Mouse (Mus musculus): ENCODE measurements around the gene Gsta4.
"Not testable (repeated sequence)": the region's sequence is repeated elsewhere in the genome, so short reads cannot be mapped to it uniquely, and the experiment has no call there.

The Gsta4 gene

DNA sequence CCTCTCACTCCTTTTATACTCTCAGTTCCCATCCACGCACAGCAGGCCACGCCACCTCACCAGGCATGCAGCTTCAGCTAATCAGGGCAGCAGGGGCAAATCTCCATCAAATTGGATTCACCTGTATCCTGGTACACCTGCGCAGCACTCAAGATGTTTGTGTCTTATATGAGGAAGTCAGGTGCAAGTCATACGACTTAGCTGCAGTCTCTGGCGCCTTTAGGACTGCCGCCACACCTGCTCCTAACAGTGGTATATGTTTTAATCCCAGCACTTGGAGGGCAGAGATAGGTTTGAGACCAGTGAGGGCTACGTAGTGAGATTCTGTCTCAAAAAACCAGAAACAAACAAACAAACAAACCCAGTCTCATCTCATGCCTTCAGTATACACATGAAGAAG lies at the start of gene Gsta4:
Gene Gsta4 (plus strand): TSS at position 301 of the 400 bp plus-strand sequence.
- in situ Hi-C loops (cut with MboI, MseI), result not testable (repeated sequence)

DNA sequence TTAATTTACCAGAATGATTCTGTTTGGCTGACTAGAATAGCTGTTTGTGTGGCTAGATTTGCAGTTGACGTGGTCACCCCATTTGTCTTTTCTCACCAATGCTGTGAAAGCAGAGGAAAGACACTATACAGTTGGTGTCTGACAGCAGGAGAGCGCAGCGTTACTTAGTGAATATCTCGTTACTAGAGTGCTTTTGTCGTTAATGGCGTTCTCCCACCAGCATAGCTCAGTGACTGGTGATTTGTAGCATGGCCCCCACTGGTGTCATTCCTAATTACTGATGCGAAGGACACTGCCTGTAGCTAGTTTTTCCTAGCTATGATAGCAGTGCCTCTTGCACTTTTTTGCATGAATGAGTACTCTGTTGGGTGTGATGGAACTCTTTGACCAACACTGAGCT lies 46.9 kb upstream of the Gsta4 start:
- in situ Hi-C loops (cut with MboI, MseI), result no loop called here

DNA sequence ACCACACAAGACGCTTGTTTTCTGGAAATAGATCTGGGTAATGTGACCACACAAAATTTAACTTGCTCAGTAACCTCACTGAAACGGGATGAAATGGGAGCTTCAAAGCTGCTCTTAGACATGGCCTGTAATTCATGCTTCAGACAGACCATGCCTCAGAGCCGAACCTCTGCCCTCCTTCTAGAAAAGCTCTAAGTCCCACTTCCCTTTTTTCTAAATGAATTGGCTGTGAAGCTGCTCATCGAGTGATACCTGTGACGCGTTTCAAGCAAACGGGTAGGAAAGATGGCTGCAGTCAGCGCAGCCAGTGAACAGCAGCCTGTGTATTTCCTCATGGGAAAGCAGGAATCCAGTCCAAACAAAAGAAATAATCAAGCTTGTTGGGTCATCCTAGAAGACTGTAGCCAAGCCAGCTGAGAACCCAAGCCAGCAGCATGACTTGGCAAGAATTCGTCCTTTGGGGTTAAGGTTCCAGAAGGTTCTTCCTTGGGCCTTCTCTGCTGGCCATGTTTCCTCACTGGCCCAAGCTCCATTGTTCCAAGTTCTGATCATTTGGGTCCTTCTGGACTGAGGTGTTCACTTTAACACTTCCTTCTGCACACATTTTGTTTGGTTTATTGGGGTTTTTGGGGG lies 44.4 kb upstream of the Gsta4 start:
- in situ Hi-C loops (cut with MboI, MseI), result no loop called here

DNA sequence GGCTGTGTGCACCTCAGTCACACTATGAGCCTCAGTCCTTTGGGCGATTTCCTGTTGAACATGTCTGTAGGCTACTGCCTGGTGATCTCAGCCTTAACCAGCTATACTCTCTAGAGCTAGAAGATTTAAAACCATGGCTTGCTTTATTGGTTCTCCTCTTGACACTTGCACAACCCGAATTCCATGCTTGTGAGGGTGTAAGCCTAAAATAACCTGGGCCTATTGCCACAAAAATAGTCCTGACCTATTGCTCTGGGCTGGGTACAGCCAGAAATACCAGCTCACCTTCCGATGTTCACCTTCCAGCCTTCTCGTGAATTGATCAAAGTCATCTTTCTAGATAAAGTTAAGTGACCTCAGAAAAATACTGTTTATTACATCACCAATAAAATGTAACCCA lies 43.1 kb upstream of the Gsta4 start:
- in situ Hi-C loops (cut with MboI, MseI), result no loop called here

DNA sequence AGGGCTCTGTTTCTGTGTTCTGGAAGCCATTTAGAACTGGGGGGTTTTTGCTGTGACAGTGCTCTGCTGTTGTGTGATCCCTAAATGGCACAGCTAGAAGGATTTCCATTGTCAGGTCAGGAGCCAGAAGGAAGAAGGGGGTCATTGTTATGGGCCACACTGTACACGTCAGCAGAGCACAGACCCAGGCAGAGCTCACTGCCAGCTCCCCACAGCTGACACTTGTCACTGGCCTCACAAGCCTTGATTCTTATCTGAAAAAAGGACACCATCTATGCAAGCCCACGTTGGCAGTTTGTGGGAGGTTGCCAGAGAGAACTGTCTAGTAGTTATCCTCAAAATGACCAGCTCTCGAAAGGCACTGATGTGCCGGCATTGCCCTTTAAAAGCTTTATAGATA lies 36.5 kb upstream of the Gsta4 start:
- in situ Hi-C loops (cut with MboI, MseI), result loop anchor here (10.0 kb wide), 2 partner anchors 869 to 1349 kb away; no protein-coding TSS in a partner anchor

DNA sequence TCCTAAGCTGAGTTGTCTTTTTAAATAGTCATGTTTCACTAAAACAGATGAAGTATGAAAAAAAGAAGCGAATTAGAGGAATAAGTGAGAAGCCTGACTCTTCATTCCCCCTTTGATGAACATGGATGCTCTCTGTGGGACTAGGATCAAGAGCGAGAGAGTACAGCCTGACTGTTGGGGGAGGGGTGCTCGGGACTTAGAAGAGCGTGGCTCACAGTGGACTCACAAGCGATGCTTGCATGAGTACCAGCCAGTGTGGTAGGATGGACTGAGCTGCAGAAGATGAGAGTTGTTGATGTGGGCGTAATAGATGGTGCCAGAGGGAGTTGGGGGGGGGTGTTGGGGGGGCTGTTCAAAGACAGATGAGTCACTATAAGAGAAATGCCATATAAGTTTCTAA lies 35.9 kb upstream of the Gsta4 start:
- in situ Hi-C loops (cut with MboI, MseI), result loop anchor here (10.0 kb wide), 2 partner anchors 868 to 1348 kb away; no protein-coding TSS in a partner anchor

DNA sequence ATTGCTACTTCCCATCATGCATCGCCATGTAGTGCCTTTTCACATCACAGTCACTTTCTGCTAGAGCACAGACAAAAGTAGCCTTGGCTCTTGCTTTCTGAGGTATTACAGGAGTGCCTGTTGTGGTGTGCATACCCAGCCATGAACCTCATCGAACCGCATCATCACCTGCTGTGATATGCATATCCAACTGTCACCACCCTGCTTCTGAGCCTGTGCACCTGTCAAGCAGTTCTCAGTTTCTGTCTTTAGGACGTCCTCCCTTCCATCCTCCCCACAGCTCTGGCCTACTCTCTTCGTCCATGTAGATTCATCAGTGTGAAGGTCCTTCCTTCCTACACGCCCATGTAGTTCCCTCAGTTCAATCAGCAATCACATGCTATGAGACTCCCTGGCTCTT lies 34.4 kb upstream of the Gsta4 start:
- in situ Hi-C loops (cut with MboI, MseI), result loop anchor here (10.0 kb wide), 2 partner anchors 867 to 1347 kb away; no protein-coding TSS in a partner anchor

DNA sequence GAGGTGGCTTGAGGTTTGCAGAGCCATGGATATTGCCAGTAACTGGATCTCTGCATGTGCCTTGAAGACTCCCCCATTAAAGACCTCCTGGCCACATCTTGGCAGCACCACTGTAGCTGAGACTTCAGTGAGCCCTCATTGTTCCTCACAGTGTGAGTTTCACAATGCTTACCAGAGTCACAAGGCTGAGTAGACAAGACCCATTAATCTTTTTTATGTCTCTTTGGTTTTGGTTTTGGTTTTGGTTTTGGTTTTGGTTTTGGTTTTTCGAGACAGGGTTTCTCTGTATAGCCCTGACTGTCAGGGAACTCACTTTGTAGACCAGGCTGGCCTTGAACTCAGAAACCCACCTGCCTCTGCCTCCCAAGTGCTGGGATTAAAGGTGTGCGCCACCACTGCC lies 32.8 kb upstream of the Gsta4 start:
- in situ Hi-C loops (cut with MboI, MseI), result loop anchor here (10.0 kb wide), 2 partner anchors 865 to 1345 kb away; no protein-coding TSS in a partner anchor

DNA sequence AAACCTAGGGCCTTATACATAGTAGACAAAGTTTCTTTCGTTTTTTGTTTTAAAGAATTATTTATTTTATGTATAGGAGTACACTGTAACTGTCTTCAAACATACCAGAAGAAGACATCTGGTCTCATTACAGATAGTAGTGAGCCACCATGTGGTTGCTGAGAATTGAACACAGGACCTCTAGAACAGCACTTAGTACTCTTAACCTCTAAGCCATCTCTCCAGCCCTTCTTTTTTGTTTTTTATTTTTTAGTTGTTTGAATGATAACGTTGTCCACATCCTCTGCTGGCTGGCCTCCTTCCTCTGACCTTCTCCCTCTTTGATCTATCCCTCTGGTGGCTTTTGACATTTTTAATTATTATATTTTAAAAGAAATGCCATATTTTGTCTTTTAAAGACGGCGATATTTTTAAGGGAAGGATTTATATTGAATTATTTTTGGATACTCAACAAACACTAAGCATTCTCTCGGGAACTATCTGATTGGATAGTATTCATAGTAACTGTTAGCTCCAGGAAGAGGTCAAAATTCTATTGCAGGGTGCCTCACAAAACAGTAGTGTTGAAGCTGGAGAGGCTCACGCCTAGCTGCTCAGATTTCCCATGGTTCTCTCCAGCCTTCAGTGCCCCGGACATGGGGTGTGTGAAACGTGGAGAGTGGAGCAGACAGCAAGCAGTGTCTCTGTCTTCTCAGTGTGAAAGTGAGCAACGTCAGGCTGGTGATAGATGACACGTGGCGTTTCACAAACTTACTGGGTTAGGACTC lies 28.2 kb upstream of the Gsta4 start:
- in situ Hi-C loops (cut with MboI, MseI), result no loop called here

DNA sequence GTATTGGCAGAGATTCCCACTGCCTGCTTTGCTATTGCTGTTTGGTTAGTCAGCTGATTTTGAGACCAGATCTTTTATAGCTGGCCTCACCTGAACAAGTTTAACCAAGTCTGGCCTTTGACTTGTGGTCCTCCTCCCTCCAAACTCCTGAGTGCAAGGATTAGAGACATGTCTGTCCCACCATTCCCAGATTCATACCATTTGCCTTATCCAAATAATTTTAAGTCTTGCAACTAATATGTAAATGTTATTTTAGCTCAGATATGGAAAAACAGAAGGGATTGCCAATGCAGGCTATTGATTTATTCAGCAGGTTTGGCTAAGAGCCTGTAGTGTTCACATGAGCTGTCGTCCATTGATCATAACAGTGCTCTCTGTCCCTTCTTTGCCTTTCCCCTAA lies 25.4 kb upstream of the Gsta4 start:
- in situ Hi-C loops (cut with MboI, MseI), result no loop called here

DNA sequence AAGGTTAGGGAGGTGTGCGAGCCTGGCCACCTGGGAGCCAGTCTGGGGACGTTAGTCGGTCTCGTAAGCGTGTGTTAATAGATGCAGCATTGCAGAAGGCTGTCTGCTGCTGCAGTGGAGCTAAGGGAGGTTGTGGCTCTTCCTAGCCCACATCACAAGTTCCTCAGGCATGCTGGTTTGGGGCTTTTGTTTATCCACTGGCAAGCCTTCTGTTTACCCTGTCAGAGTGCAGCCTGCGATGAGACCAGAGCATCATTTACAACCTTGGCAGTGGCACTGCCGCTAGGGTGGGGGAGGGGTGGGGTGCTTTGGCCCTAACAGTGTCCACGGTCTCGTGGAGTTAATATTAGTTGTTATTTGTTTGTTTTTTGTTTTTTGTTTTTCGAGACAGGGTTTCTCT lies 19.3 kb upstream of the Gsta4 start:
- in situ Hi-C loops (cut with MboI, MseI), result no loop called here

DNA sequence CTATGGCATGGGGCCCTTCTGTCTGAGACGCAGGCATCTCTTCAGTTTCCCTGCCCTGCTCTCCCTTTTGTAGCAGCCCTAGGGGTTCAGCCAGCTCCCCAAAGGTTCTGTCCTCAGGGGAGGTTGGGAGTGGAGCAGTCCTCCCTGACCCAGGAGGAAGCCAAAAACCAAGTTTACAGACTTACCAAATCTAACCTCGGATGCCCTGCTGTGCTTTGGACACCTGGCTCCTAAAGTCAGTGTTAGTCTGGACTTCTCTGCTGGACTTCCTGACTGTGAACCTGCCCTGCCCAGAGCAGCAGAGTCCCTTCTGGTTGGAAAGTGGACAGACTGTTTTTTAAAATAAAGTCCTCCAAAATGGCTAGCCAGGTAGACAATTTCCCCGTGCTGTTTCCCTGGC lies 17.8 kb upstream of the Gsta4 start:
- in situ Hi-C loops (cut with MboI, MseI), result loop anchor here in 1 of 2 experiments (5.0 kb wide), 1 partner anchor 57 kb away; the partner anchor contains the start of genes Fbxo9 and Ick

DNA sequence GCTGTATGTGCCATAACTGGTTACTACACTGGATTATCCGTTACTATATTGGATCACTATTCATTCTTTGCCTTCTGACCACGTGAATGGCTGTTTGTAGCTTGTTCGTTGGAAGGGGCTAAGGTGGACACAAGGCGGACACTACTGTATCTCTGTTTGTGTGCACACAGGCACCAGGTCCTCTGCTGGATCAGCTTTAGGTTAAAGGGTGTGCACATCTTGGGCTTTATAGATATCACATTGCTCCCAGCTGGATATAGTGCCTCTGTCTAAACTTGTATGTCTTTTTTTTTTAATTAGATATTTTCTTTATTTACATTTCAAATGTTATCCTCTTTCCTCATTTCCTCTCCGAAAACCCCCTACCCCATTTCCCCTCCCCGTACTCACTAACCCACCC lies 17.1 kb upstream of the Gsta4 start:
- in situ Hi-C loops (cut with MboI, MseI), result loop anchor here in 1 of 2 experiments (5.0 kb wide), 1 partner anchor 58 kb away; the partner anchor contains the start of genes Fbxo9 and Ick

DNA sequence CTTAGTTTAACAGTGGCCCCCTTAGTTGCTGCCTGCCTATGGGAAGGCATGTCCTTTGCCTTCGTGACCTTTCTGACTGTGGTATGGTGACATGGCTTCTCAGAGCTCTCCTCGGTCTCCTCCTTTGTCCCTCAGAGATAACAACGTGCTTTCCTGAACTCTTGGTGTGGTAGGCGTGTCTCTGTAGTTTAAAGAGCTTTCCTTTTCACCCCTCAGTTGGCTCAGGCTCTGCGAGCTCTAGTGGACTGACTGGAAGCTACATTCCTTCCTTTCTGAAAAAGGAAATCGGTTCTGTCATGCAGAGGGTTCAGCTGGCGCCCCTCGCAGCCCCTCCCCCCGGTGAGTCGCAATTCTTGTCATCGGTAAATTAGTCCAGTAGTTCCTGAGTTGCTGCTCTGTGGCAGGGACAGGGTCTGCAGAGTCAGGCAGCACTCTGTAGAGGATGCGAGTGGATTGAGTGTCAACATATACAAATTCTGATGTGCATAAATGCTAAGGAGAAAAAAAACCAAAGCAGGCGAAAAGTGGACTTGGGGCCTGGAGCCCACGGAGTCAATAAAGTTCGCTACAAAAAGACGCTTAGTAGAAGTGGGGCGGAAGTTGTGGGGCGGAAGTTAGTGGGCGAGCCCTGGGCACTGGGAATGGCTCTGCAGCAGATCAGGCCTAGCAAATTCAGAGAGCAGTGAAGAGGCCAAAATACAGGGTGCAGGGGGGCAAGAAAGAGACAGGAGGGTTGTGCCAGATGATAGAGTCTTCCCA lies 15.7 kb upstream of the Gsta4 start:
- in situ Hi-C loops (cut with MboI, MseI), result loop anchor here in 1 of 2 experiments (5.0 kb wide), 1 partner anchor 60 kb away; the partner anchor contains the start of genes Fbxo9 and Ick

DNA sequence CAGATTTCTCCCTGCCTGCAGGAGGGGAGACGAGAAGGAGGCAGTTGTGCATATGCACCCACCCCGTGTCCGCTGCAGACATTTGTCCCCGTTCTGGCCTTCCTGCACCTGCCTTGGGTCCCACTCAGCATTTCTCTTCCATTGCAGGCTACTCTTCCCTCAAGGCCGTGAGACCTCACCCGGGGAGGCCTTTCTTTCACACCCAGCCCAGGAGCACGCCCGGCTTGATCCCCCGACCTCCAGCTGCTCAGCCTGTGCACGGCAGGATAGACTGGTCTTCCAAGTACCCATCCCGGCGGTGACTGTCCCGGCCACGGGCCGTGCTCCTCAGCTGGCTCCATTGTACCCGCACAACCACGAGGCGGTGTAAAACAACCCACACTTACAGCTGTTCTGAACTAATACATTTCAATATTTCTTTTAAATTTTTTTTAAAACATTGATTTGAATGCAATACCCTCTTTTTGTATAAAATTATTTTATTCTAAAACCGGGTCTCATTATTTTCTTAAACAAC lies 15.1 kb upstream of the Gsta4 start:
- in situ Hi-C loops (cut with MboI, MseI), result loop anchor here in 1 of 2 experiments (5.0 kb wide), 1 partner anchor 60 kb away; the partner anchor contains the start of genes Fbxo9 and Ick

DNA sequence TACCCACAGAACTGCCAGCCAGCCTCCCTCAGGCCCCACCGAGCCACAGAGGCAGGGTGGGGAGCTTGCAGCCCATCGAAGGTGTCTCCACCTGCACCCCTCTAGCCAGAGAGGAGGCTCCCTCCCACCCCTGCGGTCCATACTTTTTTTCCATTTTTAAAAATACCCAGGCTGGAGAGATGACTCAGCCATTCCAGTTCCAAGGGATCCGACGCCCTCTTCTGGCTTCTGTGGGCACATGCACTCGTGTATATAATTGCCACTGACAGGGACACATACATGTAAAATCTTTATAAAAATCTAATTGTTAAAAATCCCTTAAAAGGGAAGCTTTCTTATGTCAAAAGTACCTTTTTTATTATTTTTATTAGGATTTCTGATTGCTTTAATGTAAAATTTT lies 13.7 kb upstream of the Gsta4 start:
- in situ Hi-C loops (cut with MboI, MseI), result loop anchor here in 1 of 2 experiments (5.0 kb wide), 1 partner anchor 62 kb away; the partner anchor contains the start of genes Fbxo9 and Ick

DNA sequence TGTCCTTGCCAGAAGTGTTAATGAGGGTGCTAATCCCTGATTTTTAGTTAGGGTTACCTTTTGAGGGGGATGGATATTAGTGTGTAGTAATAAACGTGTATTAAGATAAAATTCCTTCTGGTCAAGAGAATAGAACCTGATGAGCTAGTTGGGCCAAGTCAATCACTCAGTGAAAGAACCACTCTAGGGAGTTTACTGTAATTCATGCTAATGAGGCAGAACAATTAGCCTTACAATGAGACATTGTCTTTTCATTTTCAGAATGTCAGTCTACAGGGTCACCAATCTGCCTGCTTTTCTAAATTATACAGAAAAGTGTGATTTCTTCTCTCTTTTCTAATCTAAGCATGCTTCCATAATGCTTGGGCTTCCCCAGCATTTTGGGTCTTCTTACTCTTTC lies 8.6 kb upstream of the Gsta4 start:
- in situ Hi-C loops (cut with MboI, MseI), result loop anchor here in 1 of 2 experiments (10.0 kb wide), 1 partner anchor 59 kb away; no protein-coding TSS in a partner anchor

DNA sequence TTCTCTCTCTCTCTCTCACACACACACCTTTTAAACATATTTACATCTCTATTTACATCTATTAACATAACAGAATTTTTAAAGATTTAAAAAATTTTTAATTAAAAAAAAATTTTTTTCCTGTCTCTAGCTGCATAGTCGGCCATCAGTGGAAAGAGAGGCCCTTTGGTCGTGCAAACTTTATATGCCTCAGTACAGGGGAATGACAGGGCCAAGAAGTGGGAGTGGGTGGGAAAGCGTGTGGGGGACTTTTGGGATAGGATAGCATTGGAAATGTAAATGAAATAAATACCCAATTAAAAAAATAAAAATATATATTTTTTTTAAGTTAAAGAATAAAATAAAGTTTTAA lies 7.7 kb upstream of the Gsta4 start:
- in situ Hi-C loops (cut with MboI, MseI), result loop anchor here in 1 of 2 experiments (10.0 kb wide), 1 partner anchor 60 kb away; no protein-coding TSS in a partner anchor

DNA sequence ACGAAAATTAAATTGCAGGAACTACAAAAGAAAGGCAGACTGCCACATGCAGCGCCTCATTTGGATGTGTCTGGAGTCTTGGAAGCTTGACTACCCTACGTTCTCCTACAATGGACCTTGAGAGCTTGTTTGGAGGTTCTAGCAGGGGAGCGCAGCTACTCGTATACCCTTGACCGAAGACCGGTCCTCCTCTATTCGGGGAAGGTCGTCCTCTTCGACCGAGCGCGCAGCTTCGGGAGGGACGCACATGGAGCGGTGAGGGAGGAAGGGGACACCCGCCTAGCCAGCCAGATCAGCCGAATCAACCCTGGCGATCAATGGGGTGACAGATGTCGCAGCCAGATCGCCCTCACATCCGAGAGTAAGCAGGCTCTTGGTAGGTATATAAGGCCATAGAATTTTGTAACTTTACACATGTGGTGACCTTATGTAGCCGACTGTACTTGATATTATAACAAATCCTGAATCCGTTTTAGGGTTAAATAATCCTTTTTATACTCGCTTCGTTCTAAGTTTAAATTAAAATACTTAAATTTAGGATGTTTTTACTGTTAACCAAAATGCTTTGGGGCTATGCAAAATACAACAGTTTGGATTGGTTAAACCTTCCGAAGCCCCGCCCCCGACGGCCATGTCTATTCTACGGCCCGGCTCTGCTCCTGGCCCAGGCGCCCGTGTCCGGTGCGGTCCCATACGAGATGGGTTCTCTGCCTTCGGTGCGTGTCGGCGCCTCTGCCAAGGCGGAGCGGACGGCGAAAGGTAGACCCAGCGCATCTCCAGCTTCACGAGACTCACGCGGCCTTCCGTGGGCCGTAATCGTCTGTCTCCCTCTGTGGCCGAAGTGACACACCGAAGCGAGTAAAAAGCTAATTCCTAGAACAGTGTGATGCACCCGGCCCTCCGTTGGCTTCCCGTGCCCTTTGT lies 7.0 kb upstream of the Gsta4 start:
- in situ Hi-C loops (cut with MboI, MseI), result loop anchor here in 1 of 2 experiments (10.0 kb wide), 1 partner anchor 61 kb away; no protein-coding TSS in a partner anchor

DNA sequence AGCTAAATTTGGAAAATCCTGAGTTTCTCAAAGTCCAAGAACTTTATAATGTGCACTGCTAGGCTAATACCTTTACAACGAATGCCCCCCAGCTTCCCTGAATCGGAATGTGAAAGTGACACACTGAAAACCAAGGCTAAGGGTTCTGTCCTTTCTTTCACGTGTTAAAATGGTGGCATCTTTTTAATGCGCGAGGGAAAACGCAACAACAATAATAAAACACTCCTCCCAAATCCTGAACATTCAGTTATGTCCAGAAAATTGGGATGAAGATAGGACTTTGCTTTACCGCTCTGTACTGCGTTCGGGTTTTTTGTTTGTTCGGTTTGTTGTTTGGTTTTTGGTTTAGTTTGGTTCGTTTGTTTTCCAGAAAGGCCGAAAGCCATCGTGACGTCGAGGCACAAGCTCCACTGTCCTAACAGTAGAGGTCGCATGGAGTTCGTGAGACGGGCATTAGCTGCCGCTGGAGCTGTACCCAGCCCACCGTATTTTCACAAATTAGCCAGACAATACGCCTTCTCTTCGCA lies 6.3 kb upstream of the Gsta4 start:
- in situ Hi-C loops (cut with MboI, MseI), result loop anchor here in 1 of 2 experiments (10.0 kb wide), 1 partner anchor 61 kb away; no protein-coding TSS in a partner anchor
